Mouse (Mus musculus) kidney, adult 9 months (tissue): ENCODE measurements around the gene Tab3.

Experiments
- DNase-seq: peaks from one replicate; pipeline ENCODE4 v3.0.0; 2022

Gene Tab3

DNA sequence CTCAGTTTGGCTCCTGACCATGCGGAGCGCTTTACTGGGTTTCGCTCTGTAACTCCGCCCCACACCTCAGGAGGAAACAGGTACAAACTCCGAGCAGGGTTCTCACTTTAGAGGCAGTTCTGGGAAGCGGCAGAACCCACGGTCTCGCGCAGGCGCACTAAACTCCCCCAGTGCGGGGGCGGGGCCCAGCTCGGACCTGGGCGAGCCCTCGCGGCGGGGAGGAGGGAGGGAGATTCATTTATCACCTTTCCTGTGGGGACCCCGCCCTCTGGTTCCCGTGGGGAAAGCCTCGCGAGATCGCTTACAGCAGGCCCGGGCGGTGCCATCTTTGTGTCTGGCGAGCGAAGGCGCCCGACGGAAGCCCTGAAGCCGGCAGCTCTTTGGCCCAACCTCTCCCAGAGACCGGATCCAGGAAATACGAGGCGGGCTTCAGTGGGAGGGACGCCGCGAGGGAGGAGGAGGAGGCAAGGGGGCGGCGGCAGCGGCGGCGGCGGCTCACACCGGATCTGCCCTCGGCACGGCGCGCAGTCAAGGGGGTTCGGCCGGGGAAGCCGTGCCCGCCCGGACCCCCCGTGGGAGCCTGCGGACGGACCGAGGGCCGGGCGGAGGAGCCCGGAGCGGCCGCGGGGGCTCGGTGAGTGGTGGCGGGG lies at the start of gene Tab3:
Tab3 (plus strand) TSS at position 491 of the 650 bp plus-strand sequence.
- peak; percentile 98 for DNase-seq

DNA sequence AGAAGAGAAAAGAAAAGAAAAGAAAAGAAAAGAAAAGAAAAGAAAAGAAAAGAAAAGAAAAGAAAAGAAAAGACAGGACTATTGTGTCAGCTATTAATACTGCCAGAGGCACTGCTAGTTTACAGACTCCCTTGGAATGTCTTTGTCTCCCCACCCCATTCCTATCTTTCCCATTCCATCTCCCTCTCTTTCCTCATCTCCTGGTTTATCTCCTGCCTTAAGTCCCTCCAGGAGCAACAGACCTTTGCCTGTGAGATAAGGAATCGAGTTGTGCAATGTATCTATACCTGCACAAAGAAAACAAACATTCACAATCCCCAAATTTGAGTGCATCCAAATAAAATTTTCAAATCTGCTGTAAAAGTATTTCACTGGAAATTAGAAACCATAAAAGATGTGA lies 48.3 kb upstream of the Tab3 start:
- DNase-seq, result no peak

DNA sequence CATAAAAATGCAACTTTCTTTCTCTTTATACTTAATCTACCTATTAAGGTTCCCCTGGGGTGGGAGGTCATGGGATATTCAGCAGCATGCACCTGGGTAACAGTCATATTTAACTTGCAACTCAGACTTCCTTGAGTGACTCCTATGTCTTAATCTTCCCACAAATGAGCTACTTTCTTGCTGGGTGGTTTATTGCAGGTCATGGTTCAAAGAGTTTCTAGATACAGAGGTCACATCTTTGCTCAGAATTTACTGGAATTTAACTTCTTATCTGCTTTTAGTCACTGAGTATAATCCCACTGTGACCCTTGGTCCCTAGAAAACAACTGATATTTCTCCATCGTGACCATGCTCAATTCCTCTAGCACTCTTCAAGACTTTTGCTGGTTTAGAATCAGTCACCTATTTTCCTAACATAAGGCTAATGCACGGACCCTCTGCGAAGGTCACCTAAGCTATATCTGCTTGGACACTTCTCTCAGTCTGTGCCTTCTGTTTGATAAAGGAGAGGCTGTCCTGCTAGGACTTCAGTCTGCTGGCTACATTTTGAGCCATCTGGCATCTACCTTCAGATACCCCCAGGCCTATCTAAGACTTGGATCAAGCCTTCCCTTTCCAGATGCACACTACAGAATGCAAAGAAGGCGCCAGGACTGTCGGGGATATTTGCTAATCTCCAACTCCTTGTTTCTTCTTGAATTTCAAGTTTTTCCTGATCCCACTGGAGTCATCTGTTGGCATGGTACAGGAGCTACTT lies 47.4 kb upstream of the Tab3 start:
- DNase-seq, result no peak

DNA sequence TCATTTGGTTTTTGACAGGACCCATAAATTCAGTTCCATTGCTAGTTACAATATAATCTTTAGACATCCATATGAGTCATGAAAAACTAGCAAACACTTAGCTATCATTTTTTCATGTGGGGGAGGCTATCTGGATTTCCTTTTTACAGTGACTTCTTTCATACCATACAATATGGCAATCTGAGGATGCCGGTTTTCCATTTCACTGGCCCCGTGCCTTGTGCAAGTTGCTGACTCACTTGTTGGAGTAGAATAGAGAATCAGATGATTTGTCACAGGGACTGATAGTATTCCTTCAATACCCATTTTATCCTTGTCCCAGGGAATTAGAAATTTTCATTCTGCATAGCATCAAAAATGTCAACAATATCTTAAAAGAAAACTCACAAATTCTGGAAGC lies 14.9 kb upstream of the Tab3 start:
- no peak for DNase-seq

DNA sequence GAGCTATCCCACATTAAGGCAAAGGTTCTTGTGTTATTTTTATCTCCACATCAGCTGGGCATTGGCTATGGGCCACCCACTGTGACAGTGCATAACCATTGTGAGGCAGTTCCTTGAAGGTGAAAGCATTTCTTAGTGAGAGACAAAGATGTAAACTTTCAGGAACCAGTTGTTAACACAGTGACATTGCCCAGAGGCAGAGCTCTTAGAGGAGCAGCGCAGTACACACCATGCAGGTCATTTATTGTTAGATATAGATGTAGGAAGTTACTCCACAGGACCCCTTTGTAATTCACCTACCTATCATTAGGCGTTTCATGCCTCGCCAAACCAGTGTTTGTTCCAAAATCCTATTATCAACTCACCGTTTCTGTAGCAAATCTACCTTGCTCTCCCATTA lies 7.6 kb upstream of the Tab3 start:
- DNase-seq, result no peak

DNA sequence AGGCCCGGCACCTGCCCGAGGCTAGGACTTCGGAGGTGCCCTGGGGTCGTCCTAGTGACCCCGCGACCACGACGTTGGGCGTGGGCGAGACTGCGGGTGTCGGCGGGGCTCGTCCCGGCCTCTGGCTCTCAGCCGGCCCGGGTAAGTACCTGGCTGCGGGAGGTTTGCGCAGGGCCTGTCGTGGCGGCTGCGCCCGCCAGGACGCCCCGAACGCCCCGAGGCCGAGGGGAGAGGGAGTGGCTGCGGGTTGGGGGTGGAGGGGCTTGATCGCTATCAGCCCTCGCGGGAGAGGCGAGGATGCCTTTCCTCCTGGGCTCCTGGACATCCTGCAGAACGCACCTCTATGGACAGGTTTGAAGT lies 340 bp downstream of the Tab3 start:
- no peak for DNase-seq

DNA sequence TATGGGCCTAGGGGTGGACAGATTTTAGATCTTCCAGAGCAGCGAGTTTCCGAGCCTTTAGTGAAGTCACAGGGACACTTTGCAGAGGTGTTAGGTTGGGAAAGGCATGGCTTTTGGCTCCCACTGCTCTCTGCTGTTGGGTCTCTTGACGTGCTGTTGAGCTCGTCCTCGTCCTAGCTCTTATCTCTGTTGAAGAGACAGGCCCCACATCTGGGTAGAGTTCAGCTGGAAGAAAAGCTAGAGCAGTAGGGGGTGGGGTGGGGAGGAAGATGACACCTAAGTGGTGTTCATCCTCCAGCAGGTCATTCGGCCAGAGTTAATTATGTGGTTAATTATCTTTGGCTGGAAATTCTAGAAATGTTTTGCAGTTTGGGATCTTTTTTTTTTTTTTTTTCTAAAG lies 2.5 kb downstream of the Tab3 start:
- no peak for DNase-seq

DNA sequence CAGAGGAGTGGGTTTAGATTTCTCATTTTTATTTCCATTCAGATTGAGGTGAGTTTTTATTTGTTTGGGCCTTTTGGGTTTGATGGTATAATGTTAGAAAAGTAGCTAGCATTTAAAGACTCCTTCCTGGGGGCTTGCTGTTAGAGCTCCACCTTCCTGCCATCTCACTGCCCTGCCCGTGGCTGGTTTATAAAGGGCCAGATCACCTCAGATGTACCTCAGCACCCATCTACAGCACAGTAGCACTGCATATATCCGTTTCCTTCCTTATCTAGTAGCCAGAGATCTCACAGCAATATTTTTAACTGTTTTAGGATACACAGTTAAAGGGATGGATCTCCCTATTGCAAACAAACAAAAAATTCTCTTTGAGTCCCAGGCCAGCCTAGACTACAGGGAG lies 6.9 kb downstream of the Tab3 start:
- DNase-seq, result no peak

DNA sequence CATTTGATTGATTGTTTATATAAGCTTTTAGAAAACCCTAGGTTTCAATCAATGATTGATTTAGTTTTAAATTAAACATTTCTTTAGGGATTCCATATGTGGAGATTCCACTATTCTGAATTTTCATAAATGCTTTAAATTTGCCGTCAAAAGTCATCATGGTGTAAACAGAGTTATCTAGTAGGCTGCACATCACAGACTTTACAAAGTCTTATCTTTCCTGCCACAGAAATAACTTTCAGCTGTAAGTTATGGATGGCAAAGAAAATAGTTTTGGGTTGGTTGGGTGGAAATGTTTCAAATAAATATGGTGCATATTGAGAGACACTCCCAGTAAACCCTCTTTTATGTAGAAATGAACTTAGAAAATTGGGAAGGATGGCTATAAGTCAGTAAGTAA lies 8.7 kb downstream of the Tab3 start:
- no peak for DNase-seq

DNA sequence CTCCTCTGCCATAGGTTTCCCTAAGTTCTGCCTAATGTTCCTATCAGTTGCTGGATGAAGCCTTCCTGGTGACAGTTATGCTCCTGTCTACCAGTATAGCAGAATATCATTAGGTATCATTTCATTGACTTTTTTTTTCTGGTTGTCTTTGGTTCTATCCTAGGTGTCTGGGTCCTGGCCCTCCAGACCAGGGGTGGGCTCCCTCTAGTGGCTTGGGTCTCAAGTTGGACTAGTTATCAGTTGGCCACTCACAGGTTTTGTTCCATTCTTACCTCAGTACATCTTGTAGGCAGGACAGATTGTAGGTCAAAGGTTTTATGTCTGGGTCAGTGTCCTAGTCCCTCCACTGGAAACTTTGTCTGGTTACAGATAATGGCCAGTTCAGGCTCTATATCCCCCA lies 11.8 kb downstream of the Tab3 start:
- DNase-seq, result no peak

DNA sequence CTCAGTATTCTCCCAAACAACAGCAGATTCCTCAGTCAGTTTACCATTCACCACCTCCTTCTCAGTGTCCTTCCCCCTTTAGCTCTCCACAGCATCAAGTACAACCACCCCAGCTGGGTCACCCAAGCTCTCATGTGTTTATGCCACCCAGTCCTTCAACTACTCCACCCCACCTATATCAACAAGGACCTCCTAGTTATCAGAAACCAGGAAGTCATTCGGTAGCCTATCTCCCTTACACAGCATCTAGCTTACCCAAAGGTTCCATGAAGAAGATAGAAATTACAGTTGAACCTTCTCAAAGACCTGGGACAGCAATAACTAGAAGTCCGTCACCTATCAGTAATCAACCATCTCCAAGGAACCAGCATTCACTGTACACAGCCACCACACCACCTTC lies 40.9 kb downstream of the Tab3 start:
- DNase-seq, result no peak

DNA sequence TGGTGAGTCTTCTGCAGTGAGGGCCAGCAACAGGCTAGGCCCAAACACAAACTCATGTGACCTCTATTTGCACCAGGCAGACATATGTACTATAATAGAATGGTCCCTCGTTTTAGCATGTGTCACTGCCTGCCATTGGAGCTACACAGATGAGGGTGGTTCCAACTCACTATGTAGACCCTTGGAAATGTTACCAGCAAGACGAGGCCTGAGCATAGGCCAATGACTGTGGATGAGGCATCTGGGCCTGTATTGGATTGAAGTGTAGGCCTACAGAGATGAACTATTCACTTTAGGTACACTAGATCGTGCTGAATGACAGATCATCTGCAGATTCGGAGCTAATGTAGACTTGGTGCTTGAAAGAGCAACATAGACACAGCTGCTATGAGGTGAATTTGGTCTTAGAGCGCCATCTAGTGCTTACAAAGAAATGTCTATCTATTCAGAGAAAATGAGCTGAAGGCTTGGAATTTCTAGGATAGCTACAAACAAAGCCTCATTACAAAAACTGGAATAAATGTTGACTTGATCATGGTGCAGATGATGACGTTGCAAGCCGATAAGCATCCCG lies 72.5 kb downstream of the Tab3 start:
- DNase-seq, result peak; percentile 48

DNA sequence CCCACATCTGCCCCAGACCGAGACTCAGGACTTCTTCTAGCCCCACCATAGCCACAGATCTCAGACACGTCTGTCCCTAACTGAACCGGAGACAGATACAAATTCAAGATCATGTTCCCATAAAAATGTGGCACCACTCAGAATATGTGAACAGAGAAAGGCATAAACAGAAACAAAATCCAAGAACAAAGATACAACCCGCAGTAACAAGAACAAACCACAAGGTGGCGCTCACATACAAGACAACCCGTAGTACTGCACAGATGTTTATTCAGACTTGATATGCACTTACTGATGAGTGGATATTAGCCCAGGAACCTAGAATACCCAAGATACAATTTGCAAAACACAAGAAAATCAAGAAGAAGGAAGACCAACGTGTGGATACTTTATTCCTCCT lies 103.0 kb downstream of the Tab3 start:
- DNase-seq, result peak; percentile 50

DNA sequence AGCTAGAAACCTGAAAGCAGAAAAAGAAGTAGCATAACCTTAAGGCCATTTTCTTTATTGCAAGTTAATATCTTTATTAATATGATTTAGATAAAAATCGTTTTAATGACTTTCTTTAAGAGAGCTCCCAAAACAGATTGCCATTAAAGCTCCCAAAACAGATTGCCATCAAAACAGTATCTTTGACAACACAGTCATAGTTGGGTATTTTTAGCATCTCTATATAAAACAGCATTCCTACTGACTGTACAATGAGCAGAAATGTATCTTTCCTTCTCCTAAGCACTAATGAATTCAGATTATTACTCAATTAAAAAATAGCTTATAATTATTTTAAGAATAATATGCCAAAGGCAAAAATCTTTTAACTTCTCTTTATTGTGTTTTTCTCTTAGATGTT lies 108.3 kb downstream of the Tab3 start:
- DNase-seq, result no peak

DNA sequence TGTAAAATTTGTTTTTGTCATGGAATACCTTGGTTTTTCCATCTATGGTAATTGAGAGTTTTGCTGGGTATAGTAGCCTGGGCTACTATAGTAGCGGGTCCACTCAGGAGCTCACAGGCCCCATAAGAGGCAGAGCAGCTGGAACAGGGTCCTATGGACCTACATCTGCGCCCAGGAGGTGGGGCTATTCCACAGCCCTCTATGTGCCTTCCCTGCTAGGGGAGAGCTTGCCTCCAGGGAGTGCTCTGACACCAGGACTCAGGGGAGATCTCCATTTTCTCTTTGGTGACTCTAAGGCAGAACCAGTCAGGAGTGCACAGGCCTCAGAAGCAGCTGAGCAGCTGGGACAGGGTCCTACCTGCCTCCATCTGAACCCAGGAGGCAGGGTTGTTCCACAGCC lies 109.9 kb downstream of the Tab3 start:
- no peak for DNase-seq
